Comparison of ENCODE assay signal across 20 mouse cellular contexts in the genomic region with DNA sequence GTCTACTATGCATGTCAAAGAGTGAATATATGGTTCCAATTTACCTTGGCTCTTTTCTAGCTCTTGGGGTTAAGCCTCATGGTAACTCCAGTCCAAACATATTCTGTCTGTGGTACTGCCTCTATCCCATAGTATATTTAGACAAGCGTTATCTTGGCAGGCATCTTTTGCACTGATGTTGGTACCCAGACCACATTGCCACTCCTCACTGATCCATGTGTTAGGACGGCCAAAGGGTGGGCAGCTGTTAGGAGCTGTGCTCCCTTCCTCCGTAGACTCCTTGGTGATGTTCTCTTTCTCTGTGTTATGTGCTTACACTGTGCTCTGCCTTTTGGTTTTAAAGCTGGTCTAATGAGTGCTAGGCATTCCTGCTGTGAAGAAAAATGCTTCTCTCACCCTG.
DNase-seq lines count a peak whose midpoint lies in the region; ATAC-seq lines count a peak whose summit lies in the region.
"Had no signal": no experiment of that assay in that cellular context is flagged by ENCODE, and none has a peak within 500 bp of the region (broad histone marks: within the 10 kb centered on the region; RNA-seq: fewer than 3 reads in every experiment).

No protein-coding gene starts in this region.

- no peak for ATAC-seq in embryonic facial prominence, embryonic 14.5 days (ENCODE audit: low read depth)
- ATAC-seq in midbrain, embryonic 11.5 days (ENCODE audit: low FRiP score): no peak
- no peak for ATAC-seq in midbrain, embryonic 14.5 days (ENCODE audit: low FRiP score, low TSS enrichment)
- ATAC-seq: activated CD4-positive, CD25-positive, alpha-beta regulatory T cell, adult 4 months; CD4-positive, CD25-positive, alpha-beta regulatory T cell, adult 4 months; Patski had no signal

- H3K4me3 ChIP-seq in embryonic facial prominence, embryonic 14.5 days (ENCODE audit: low read depth, low read length): no peak overlapping the region
- H3K4me3 ChIP-seq in embryonic facial prominence, embryonic 10.5 days: no peak overlapping the region
- no peak overlapping the region for H3K4me3 ChIP-seq in midbrain, embryonic 11.5 days (ENCODE audit: low read depth, low read length)
- H3K4me3 ChIP-seq in midbrain, embryonic 14.5 days (replicated peaks; ENCODE audit: low read depth, low read length): no peak overlapping the region

- no peak overlapping the region for H3K27ac ChIP-seq in embryonic facial prominence, embryonic 14.5 days (replicated peaks; ENCODE audit: low read depth, low read length)
- no peak overlapping the region for H3K27ac ChIP-seq in embryonic facial prominence, embryonic 10.5 days (replicated peaks)
- H3K27ac ChIP-seq in midbrain, embryonic 11.5 days (ENCODE audit: low read depth, low read length): no peak overlapping the region
- no peak overlapping the region for H3K27ac ChIP-seq in midbrain, embryonic 14.5 days (replicated peaks; ENCODE audit: low read depth, low read length)

- peak; percentile 28 for DNase-seq in embryonic facial prominence, embryonic 14.5 days (ENCODE audit: low spot score)
- DNase-seq in embryonic facial prominence, embryonic 10.5 days (ENCODE audit: low spot score): no peak
- DNase-seq in heart, adult 11 months: peak; percentile 73
- no peak for DNase-seq in heart, postnatal 4 days
- DNase-seq in midbrain, embryonic 11.5 days (ENCODE audit: low spot score, missing footprints): peak; percentile 72
- no peak for DNase-seq in midbrain, embryonic 14.5 days
- DNase-seq: adrenal gland, adult 2 months; adrenal gland, adult 8-10 months; adrenal gland, postnatal 10 days; adrenal gland, postnatal 14 days; adrenal gland, postnatal 25 days; adrenal gland, postnatal 36 days; B cell, adult 2 months; cerebellum, adult 11 months; cerebellum, adult 11-12 months; cerebellum, adult 18-20 months had no signal

- H3K36me3 ChIP-seq in embryonic facial prominence, embryonic 14.5 days (ENCODE audit: control insufficient read depth, insufficient read depth, low read length): no peaks in the 10 kb centered on the region
- no peaks in the 10 kb centered on the region for H3K36me3 ChIP-seq in embryonic facial prominence, embryonic 10.5 days (replicated peaks)
- no peaks in the 10 kb centered on the region for H3K36me3 ChIP-seq in midbrain, embryonic 11.5 days (ENCODE audit: control insufficient read depth, insufficient read depth, low read length)
- no peaks in the 10 kb centered on the region for H3K36me3 ChIP-seq in midbrain, embryonic 14.5 days (ENCODE audit: control insufficient read depth, insufficient read depth, low read length)
- H3K36me3 ChIP-seq: G1E had no signal

- H3K9ac ChIP-seq in embryonic facial prominence, embryonic 14.5 days (ENCODE audit: low read depth, low read length): no peak overlapping the region
- H3K9ac ChIP-seq in midbrain, embryonic 11.5 days (ENCODE audit: low read length): no peak overlapping the region
- H3K9ac ChIP-seq in midbrain, embryonic 14.5 days (replicated peaks; ENCODE audit: low read length): no peak overlapping the region

- H3K9me3 ChIP-seq in embryonic facial prominence, embryonic 14.5 days (ENCODE audit: control insufficient read depth, low read length): peaks cover 4% of the 10 kb centered on the region; the same call in 1 of the 2 replicates
- H3K9me3 ChIP-seq in embryonic facial prominence, embryonic 10.5 days: no peaks in the 10 kb centered on the region
- no peaks in the 10 kb centered on the region for H3K9me3 ChIP-seq in midbrain, embryonic 11.5 days (ENCODE audit: control insufficient read depth, low read length)
- H3K9me3 ChIP-seq in midbrain, embryonic 14.5 days (ENCODE audit: control insufficient read depth, low read length): no peaks in the 10 kb centered on the region

- no peaks in the 10 kb centered on the region for H3K27me3 ChIP-seq in embryonic facial prominence, embryonic 14.5 days (replicated peaks; ENCODE audit: control insufficient read depth, insufficient read depth, low read length)
- H3K27me3 ChIP-seq in embryonic facial prominence, embryonic 10.5 days (replicated peaks; ENCODE audit: low read depth, poor library complexity, severe bottlenecking): no peaks in the 10 kb centered on the region
- H3K27me3 ChIP-seq in midbrain, embryonic 11.5 days (ENCODE audit: control insufficient read depth, insufficient read depth, low read length): no peaks in the 10 kb centered on the region
- no peaks in the 10 kb centered on the region for H3K27me3 ChIP-seq in midbrain, embryonic 14.5 days (ENCODE audit: control insufficient read depth, insufficient read depth, low read length)
- H3K27me3 ChIP-seq: Patski had no signal

- no peaks in the 10 kb centered on the region for H3K4me1 ChIP-seq in embryonic facial prominence, embryonic 14.5 days (ENCODE audit: control insufficient read depth, insufficient read depth, low read length)
- no peaks in the 10 kb centered on the region for H3K4me1 ChIP-seq in embryonic facial prominence, embryonic 10.5 days
- H3K4me1 ChIP-seq in midbrain, embryonic 11.5 days (ENCODE audit: control insufficient read depth, insufficient read depth, low read length): no peaks in the 10 kb centered on the region
- H3K4me1 ChIP-seq in midbrain, embryonic 14.5 days (ENCODE audit: control insufficient read depth, insufficient read depth, low read length): no peaks in the 10 kb centered on the region

- no peak overlapping the region for H3K4me2 ChIP-seq in embryonic facial prominence, embryonic 14.5 days (ENCODE audit: low read depth, low read length)
- H3K4me2 ChIP-seq in midbrain, embryonic 11.5 days: no peak overlapping the region
- H3K4me2 ChIP-seq in midbrain, embryonic 14.5 days (ENCODE audit: low read length): no peak overlapping the region

- WGBS in embryonic facial prominence, embryonic 14.5 days: 82% methylated on average over 3 of the region's 3 CpGs
- whole genome bisulfite sequencing in embryonic facial prominence, embryonic 10.5 days: 93% methylated on average over 3 of the region's 3 CpGs
- whole genome bisulfite sequencing in midbrain, embryonic 11.5 days: 87% methylated on average over 3 of the region's 3 CpGs
- WGBS in midbrain, embryonic 14.5 days: 85% methylated on average over 3 of the region's 3 CpGs

Comparison
In these comparisons a context has a peak if more than half of its experiments do, and no peak if none do; other contexts are left out.
1. DNase-seq: peak in embryonic facial prominence, embryonic 14.5 days (single experiment), heart, adult 11 months (single experiment) and midbrain, embryonic 11.5 days (single experiment); none in embryonic facial prominence, embryonic 10.5 days (single experiment), heart, postnatal 4 days (single experiment) and midbrain, embryonic 14.5 days (single experiment).